Mouse (Mus musculus) kidney, embryonic 14.5 days (tissue): Measurements from ENCODE around the gene Rtn2. TPM values are rescaled to one million over a fixed set of nuclear protein-coding genes. Genes with fewer than 3 reads are reported as not detected.
A peak's percentile ranks its signal among the peaks of the same experiment; 100 is the strongest.

Experiments used
- ATAC-seq: fragments of 200-750 bp; cut with Nextera tagmentation; 2 replicates; pipeline ENCODE4 v1.8.0; 2017; ENCODE audit warnings: moderate number of reproducible peaks, mild to moderate bottlenecking, moderate TSS enrichment, moderate library complexity; ENCODE audit not compliant: low FRiP score, low TSS enrichment
- H3K27ac ChIP-seq: fragments of 300-500 bp; sonication (generic); 2 replicates; pipeline ENCODE4 v1.5.1; 2014; ENCODE audit warnings: low read depth, mild to moderate bottlenecking, low read length, moderate library complexity, mixed read lengths
- H3K27me3 ChIP-seq: fragments of 300-500 bp; sonication (generic); 2 replicates; pipeline ENCODE4 v1.6.1; 2014; ENCODE audit warnings: mild to moderate bottlenecking, low read length; ENCODE audit not compliant: control insufficient read depth, insufficient read depth
- H3K36me3 ChIP-seq: fragments of 300-500 bp; sonication (generic); 2 replicates; pipeline ENCODE4 v1.6.1; 2014; ENCODE audit warnings: low read length, mixed read lengths; ENCODE audit not compliant: control insufficient read depth, insufficient read depth
- H3K4me1 ChIP-seq: fragments of 300-500 bp; sonication (generic); 2 replicates; pipeline ENCODE4 v1.6.1; 2014; ENCODE audit warnings: low read length, mixed read lengths; ENCODE audit not compliant: control insufficient read depth, insufficient read depth
- H3K4me2 ChIP-seq: fragments of 300-500 bp; sonication (generic); replicated peaks from 2 replicates; pipeline ENCODE4 v1.6.1; 2014; ENCODE audit warnings: low read depth, mild to moderate bottlenecking, low read length
- H3K4me3 ChIP-seq: fragments of 300-500 bp; sonication (generic); 2 replicates; pipeline ENCODE4 v1.5.1; 2014; ENCODE audit warnings: mild to moderate bottlenecking, low read length
- H3K9ac ChIP-seq: fragments of 300-500 bp; sonication (generic); 2 replicates; pipeline ENCODE4 v1.6.1; 2014; ENCODE audit warnings: low read depth, mild to moderate bottlenecking, low read length, moderate library complexity
- H3K9me3 ChIP-seq: fragments of 300-500 bp; sonication (generic); 2 replicates; pipeline ENCODE4 v1.6.1; 2016; ENCODE audit warnings: low read length; ENCODE audit not compliant: control insufficient read depth
- WGBS: fragments of 180-500 bp; shearing (Covaris S2); extraction: QIAGEN DNeasy Blood & Tissue Kit; methylation state at CpG from one replicate; pipeline ENCODE4 v1.1.7; 2014; 5-methylcytosine and 5-hydroxymethylcytosine counted together
- polyA plus RNA-seq: library from polyadenylated mRNA; unstranded; fragments of >200 nt; fragmentation: Nextera tagmentation; extraction: Ambion mirVana; gene quantifications from 2 replicates; pipeline ENCODE4 v1.2.1, GENCODE M21; 2014

Gene Rtn2
- polyA plus RNA-seq, 1 experiment from 2014 or later: 5.4 TPM

DNA sequence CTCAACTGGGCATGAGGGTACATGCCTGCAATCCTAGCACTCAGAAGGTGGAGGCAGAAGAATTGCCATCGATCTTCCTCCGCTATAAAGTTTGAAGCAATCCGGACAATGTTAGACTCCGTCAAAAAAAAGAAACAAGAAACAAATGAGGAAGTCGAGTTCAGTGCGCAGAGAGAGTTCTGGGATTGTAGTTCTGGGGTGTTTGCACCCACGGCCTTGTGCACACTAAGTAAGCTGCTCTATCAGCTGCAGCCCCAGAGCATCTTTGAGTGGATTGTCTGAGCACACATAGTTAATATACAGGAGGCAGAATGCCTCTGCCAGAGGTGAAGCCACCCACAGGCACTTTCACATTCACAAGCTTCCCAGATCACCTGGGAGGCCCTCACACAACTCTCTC is 36.3 kb downstream of the Rtn2 start:
- 75% methylated on average over 7 of the region's 7 CpGs for WGBS
- no peak for ATAC-seq
- H3K4me3 ChIP-seq: no peak overlapping the region
- no peak overlapping the region for H3K4me2 ChIP-seq
- H3K9me3 ChIP-seq: no peaks in the 10 kb centered on the region
- H3K27ac ChIP-seq: no peak overlapping the region
- H3K27me3 ChIP-seq: peaks cover 10% of the 10 kb centered on the region; the same call in 1 of the 2 replicates
- no peaks in the 10 kb centered on the region for H3K36me3 ChIP-seq
- no peak overlapping the region for H3K9ac ChIP-seq
- H3K4me1 ChIP-seq: 0 out of 2 replicates have a peak, but pooled peaks cover 4% of the 10 kb centered on the region

DNA sequence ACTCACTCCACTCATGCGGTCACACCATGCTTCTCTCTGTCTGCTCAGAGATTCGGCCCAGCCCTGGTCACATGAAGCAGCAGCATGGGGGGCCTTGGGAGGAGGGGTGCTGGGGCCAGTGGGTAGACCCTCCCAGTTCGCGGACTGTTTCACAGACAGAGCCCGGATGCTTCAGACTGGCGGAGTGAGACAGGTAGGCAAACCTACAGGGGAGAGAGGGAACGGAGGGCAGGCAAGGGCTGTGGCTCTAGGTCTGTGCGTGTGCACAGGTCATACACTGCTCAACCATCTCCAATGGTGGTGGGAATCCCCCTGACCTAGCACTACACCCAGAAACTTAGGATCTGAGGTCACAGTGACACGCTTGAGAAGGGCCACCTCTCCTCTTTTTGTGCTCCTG is 37.0 kb downstream of the Rtn2 start:
- WGBS: 19% methylated on average over 9 of the region's 9 CpGs
- H3K4me2 ChIP-seq: peak overlapping the region; percentile 65
- H3K4me1 ChIP-seq: 0 out of 2 replicates have a peak, but pooled peaks cover 4% of the 10 kb centered on the region
- H3K27me3 ChIP-seq: peaks cover 10% of the 10 kb centered on the region; the same call in 1 of the 2 replicates
- peak overlapping the region; percentile 36 for H3K4me3 ChIP-seq
- no peak overlapping the region for H3K27ac ChIP-seq
- H3K9me3 ChIP-seq: no peaks in the 10 kb centered on the region
- ATAC-seq: peak; percentile 63
- peak overlapping the region; percentile 56 for H3K9ac ChIP-seq
- no peaks in the 10 kb centered on the region for H3K36me3 ChIP-seq

DNA sequence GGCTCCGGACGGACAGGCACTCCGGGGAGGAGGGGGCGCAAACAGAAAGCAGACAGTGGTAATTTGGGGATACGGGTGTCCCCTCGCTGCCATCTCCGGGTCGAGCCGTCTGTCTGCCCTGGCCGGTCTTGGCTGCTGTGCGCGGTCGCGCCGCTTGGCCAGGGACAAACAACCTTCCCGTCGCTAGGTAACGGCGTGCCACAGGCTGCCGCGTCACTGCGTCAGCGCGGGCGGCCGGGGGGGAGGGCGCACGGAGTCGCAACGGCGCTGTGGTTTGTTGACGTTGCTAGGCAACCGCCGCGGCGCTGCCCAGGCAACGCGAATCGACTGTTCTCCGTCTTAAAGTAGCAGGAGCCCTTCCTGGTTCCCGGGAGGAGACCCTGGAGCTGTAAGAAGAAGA is 37.5 kb downstream of the Rtn2 start:
- Histone ChIP-seq H3K27ac (no peak overlapping the region), H3K4me1 (0 out of 2 replicates have a peak, but pooled peaks cover 4% of the 10 kb centered on the region)

DNA sequence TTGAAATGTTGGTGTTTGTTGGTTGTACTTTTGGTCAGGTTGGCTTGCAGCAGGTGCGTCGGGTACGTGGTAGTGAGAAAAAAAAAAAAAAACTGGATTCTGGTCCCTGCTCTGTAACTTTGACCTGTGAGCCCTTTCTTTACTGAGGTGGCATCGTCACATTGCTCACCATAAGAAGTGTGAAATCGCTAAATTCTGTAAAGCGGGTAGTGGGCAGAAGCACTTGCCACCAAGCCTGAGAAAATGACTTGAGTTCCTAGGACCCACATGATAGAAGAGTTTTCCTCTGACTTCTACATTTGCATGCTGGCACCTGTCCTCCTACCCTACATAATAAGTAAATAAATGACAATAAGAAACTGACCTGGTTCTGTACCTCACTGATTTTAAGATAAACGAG is 38.2 kb downstream of the Rtn2 start:
- Histone ChIP-seq H3K27me3 (peaks cover 10% of the 10 kb centered on the region; the same call in 1 of the 2 replicates), H3K9ac (peak overlapping the region; percentile 40; the same call in 1 of the 2 replicates)

More for the DNA sequence above, 37.5 kb downstream of the Rtn2 start:
- under 1% methylated on average over 40 of the region's 41 CpGs for WGBS
- H3K9ac ChIP-seq: peak overlapping the region; percentile 56
- peaks cover 10% of the 10 kb centered on the region; the same call in 1 of the 2 replicates for H3K27me3 ChIP-seq
- H3K4me2 ChIP-seq: peak overlapping the region; percentile 65
- no peaks in the 10 kb centered on the region for H3K36me3 ChIP-seq
- peak overlapping the region; percentile 36 for H3K4me3 ChIP-seq
- ATAC-seq: peak; percentile 94
- no peaks in the 10 kb centered on the region for H3K9me3 ChIP-seq

DNA sequence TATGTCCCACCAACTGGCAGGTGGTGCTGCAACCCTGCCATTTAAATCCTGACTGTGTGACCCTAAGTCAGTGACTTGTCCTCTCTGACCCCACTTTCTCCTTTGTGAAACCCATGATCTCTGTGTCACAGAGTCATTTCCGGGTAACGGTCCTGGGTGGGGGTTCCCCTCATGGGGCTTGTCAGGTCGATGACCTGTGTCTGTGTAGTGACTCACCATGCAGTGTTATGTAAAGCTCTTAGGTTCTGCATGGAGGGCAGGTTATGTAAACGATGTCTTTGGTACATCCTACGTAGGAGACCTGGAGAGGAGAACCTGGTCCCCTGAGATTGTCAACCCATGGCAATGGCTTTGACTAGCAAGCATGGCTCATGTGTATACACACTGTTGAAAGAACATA is 39.0 kb downstream of the Rtn2 start:
- Histone ChIP-seq H3K27me3 (peaks cover 10% of the 10 kb centered on the region; the same call in 1 of the 2 replicates), H3K4me2 (no peak overlapping the region), H3K36me3 (no peaks in the 10 kb centered on the region), H3K9ac (no peak overlapping the region), H3K9me3 (no peaks in the 10 kb centered on the region), H3K4me3 (no peak overlapping the region), H3K27ac (no peak overlapping the region), H3K4me1 (peaks cover 8% of the 10 kb centered on the region; the same call in 1 of the 2 replicates)
- ATAC-seq: no peak
- WGBS: 40% methylated on average over 5 of the region's 5 CpGs

More for the DNA sequence above, 38.2 kb downstream of the Rtn2 start:
- WGBS: 39% methylated on average over 7 of the region's 7 CpGs
- H3K9me3 ChIP-seq: no peaks in the 10 kb centered on the region
- H3K4me1 ChIP-seq: 0 out of 2 replicates have a peak, but pooled peaks cover 4% of the 10 kb centered on the region
- no peak for ATAC-seq
- peak overlapping the region; percentile 36; the same call in 1 of the 2 replicates for H3K4me3 ChIP-seq
- no peak overlapping the region for H3K27ac ChIP-seq
- no peaks in the 10 kb centered on the region for H3K36me3 ChIP-seq
- peak overlapping the region; percentile 65 for H3K4me2 ChIP-seq

DNA sequence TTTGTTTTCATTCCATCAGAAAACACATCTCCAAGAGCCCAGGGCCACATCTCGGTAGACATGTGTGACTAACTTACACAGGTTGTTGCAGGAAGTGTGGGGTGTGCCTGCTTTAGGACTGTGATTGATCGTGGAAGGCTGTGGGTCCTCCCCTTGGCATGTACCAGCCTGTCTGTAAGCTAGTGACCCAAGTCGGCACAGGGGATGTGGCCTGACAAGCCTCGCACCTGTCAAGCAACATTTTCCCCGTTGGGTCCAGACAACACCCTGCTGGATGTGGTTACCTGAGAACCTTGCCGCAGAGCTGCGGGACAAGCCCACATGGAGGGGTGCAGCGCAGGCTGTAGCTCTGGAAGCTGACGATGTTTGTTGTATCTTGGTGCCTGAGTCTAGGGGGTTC is 40.1 kb downstream of the Rtn2 start:
- H3K4me3 ChIP-seq: no peak overlapping the region
- no peak overlapping the region for H3K9ac ChIP-seq
- H3K4me2 ChIP-seq: no peak overlapping the region
- no peaks in the 10 kb centered on the region for H3K9me3 ChIP-seq
- no peak overlapping the region for H3K27ac ChIP-seq
- H3K36me3 ChIP-seq: no peaks in the 10 kb centered on the region
- H3K4me1 ChIP-seq: peaks cover 15% of the 10 kb centered on the region
- WGBS: 42% methylated on average over 9 of the region's 9 CpGs
- no peak for ATAC-seq
- peaks cover 10% of the 10 kb centered on the region; the same call in 1 of the 2 replicates for H3K27me3 ChIP-seq

DNA sequence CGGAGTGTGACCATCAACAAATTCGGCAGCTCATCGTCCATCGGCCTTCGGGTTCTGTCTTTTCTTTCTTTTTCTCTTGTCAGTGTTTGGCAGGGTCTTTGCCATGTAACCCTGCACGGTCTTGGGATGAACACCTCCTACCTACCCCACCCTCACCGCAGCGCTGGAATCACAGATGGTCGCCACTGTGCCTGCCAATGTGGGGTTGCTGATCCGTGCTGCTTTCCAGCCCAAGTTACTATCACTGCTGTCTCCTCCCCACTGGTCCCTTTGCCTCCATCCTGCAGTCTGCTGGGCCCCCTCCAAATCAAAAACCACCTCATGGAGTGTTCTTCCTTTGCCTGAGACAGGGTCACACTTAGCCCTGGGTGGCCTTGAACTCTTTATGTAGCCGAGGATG is 41.8 kb downstream of the Rtn2 start:
- Histone ChIP-seq H3K36me3 (no peaks in the 10 kb centered on the region), H3K4me3 (no peak overlapping the region), H3K4me1 (peaks cover 17% of the 10 kb centered on the region), H3K27me3 (peaks cover 3% of the 10 kb centered on the region; the same call in 1 of the 2 replicates), H3K9me3 (no peaks in the 10 kb centered on the region), H3K27ac (no peak overlapping the region), H3K9ac (no peak overlapping the region), H3K4me2 (no peak overlapping the region)
- ATAC-seq: no peak
- 90% methylated on average over 11 of the region's 11 CpGs for WGBS

DNA sequence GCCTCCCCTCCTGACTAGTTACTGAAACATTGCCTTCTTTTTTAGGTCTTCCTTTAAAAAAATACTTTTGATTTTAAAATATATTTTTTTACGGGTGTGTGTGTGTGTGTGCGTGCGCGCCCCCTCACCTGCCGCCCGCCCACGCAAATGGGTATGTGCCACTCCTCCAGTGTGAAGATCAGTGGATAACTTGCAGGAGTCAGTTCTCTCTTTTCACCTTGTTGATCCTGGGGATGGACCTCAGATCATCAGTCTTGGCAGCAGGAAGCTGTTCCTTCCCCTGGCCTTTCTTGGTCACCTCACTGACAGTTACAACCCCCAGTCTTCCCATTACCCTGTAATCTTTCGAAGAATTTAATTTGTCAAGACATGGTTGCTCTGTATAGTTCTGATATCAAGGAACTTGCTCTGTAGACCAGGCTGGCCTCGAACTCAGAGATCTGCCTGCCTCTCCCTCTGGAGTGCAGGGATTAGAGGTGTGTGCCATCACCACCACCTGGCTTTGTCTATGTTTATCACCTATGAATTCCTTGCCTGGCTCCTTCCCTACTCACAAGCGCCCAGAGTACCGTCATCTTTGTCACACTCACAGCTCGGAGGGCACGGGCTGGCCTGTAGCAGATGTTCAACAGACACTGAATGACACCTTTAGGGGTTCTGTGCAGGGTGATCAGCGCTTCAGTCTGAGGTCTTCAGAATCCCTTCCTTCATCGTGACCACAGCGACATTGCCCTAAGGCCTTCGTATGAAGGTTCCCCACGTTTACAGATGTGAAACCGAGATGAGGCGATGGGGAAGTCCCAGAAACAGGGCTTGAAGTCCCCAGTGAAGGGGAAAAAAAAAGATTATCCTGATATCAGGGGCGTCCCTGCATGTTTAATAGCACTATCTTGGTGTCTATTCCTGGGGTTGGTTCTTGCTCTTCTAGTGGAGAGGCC is 43.1 kb downstream of the Rtn2 start:
- ATAC-seq: no peak
- H3K9ac ChIP-seq: no peak overlapping the region
- no peaks in the 10 kb centered on the region for H3K9me3 ChIP-seq
- H3K4me1 ChIP-seq: peaks cover 14% of the 10 kb centered on the region
- H3K36me3 ChIP-seq: no peaks in the 10 kb centered on the region
- peaks cover 3% of the 10 kb centered on the region; the same call in 1 of the 2 replicates for H3K27me3 ChIP-seq
- no peak overlapping the region; the same call in 1 of the 2 replicates for H3K27ac ChIP-seq
- 74% methylated on average over 21 of the region's 21 CpGs for WGBS
- no peak overlapping the region for H3K4me3 ChIP-seq
- H3K4me2 ChIP-seq: peak overlapping the region; percentile 73; the same call in 1 of the 2 replicates

DNA sequence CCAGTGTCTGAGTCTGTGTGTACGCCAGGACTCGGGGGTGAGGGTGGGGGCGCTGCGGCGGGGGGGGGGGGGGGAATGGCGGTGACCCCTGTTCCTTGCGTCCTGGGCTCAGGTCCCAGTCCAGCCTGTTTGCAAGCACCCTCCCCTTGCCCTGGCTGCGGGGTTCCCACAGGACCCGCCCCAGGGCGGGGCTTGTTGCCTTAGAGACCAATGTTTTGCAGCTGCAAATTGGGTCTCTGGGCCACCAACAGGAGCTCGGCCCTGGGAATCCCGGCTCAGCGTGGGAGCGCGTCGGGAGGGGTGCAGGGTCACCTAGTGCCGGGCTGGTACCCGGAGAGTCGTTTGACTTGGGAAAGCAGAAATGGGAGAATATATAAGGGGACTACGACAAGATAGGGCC is 43.9 kb downstream of the Rtn2 start:
- ATAC-seq: peak; percentile 71
- WGBS: 1% methylated on average over 20 of the region's 20 CpGs
- Histone ChIP-seq H3K36me3 (no peaks in the 10 kb centered on the region), H3K4me3 (peak overlapping the region; percentile 37), H3K4me2 (peak overlapping the region; percentile 73), H3K27me3 (peaks cover 3% of the 10 kb centered on the region; the same call in 1 of the 2 replicates), H3K9me3 (no peaks in the 10 kb centered on the region), H3K9ac (peak overlapping the region; percentile 47), H3K27ac (peak overlapping the region; percentile 81), H3K4me1 (peaks cover 14% of the 10 kb centered on the region)
